Mouse (Mus musculus): ENCODE data around the gene Gbgt1.

DNA sequence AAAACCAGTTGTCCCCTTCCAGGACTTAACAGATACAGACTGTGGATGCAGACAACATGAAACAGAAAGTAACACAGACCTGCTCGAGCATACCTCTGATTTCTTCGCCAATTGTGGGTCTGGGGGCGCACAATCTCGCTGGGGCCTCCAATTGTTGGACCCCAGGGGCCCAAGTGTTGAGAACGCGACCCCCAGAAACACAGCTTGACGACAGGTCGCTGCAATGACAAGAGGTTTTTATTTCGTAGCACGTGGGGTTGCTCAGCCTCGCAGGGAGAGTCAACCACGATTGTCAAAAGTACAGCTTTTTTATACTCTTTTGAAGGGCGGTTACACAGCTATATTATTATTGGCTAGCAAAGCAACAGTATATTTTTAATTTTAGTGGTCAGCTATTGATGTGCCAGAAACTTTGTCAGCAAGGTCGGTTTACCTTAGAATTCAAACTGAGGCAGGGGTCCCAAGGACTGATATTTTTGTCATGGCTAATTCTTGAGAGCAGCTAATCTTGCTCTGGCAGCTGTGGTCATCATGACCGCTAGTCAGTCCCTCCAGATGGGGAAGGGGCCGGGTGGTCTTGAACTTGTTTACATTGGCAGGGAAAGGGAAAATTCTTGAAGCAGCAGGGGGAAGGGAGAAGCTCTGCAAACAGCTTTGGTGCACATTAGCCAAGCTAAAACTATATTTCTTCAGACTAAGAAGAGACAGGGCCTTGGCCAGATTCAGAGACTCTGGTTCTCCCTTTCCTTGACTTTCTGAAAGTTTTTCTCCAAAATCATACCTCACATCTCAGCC, 693 bp upstream of the Gbgt1 start:
- TF ChIP-seq CTCF (IDR thresholded peaks at IDR 0.05; ENCODE audit: borderline replicate concordance, control insufficient read depth, extremely low read depth, insufficient read depth, low read length, poor library complexity) (no peak), POLR2A (IDR thresholded peaks at IDR 0.05; ENCODE audit: control insufficient read depth, extremely low read depth, insufficient read depth, low read length, poor library complexity) (no peak)

Data from thymus, adult 2 months (tissue).